Mouse (Mus musculus) CD4-positive, CD25-positive, alpha-beta regulatory T cell, adult 2 months (primary cell): ENCODE measurements around the gene 4933416C03Rik.

Experiments used
- DNase-seq: peaks from one replicate; pipeline ENCODE4 v3.0.0-alpha.2; 2012; ENCODE audit warnings: low read depth, low spot score

4933416C03Rik gene

GRCm38 (mm10) chr10:116113867-116114474, at the start of gene 4933416C03Rik:
Gene 4933416C03Rik (minus strand): TSS chr10:116113917.
- no peak for DNase-seq

- DNase-seq = no peak
Measured at GRCm38 (mm10) chr10:116162338-116162737, 48.6 kb upstream of the 4933416C03Rik start.

- no peak for DNase-seq
Measured at GRCm38 (mm10) chr10:116156699-116157098, 43.0 kb upstream of the 4933416C03Rik start.

DNA sequence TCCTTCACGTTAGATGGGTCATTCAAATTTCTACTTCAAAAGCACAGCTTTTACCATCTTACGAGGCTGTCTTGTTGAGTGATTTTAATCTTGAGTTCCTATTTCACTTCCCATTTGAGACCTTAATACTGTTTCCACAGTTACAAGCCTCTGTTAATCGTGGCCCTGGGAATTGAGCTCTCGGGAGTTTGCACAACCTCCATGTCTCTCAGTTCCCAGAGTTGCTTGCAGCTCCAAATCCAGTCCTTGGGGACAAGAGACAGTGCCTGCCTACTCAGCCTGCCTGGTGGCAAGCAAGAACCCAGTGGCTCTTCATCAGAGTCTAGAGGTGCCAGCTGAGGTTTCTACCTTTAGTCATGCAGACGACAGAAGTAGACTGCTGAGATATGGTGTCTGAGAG, 41.0 kb upstream of the 4933416C03Rik start:
- DNase-seq = no peak

GRCm38 (mm10) chr10:116146091-116146490, 32.4 kb upstream of the 4933416C03Rik start:
- no peak for DNase-seq

DNA sequence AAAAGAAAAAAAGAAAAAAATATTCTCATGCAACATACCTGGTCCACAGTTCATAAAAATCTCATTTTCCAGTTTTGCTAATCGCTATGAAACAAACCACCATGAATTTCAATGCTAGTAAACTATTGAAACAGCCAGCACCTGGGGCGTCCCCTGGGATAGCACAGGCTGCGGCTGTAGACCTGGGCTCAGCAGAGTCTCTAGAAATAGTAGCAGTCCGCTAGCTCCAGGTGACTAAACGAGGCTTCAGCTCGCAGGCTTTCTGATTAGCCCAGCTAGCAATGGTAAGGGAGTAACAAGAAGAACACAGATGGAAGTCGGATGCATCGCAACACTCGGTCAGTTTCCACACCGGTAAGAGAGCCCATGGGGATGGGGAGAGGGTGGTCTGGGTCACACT, 30.0 kb upstream of the 4933416C03Rik start:
- DNase-seq = no peak

DNA sequence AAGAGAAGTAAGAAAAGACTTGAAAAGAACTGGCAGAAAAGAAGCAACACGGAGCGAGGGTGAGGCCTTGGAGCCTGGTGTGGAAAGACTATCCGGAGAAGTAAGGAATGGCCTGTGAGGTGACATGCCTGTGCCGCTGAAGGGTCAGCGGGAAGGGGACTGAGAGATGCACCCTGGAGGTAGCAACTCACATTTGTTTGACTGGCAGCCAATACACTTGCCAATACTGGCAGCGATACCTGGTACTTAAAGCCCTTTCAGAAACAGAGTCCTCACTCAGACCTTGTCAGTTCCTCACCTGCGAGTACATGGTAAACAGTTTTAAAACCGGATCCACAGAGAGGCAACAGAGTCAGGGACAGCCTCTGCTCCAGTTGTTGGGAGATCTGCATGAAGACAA, 26.5 kb upstream of the 4933416C03Rik start:
- DNase-seq = no peak

DNA sequence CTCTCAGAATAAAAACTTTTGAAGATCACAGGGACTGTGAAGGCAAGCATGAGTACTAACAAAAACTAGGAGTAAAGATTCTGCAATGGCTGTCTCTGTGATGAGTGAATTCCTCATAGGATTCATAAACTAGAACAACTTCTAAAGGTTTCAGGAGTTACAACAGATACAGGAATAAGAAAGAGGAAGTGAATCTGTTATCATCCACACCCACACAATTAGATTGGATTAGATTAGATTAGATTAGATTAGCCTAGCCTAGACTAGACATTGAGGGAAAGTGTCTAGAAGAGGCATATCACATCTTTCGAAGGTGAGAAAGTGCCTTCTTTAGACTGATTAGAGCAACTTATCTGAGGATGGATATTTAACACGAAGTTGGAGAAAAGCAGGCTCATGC, 21.5 kb upstream of the 4933416C03Rik start:
- no peak for DNase-seq

GRCm38 (mm10) chr10:116132233-116132632, 18.5 kb upstream of the 4933416C03Rik start:
- no peak for DNase-seq

DNA sequence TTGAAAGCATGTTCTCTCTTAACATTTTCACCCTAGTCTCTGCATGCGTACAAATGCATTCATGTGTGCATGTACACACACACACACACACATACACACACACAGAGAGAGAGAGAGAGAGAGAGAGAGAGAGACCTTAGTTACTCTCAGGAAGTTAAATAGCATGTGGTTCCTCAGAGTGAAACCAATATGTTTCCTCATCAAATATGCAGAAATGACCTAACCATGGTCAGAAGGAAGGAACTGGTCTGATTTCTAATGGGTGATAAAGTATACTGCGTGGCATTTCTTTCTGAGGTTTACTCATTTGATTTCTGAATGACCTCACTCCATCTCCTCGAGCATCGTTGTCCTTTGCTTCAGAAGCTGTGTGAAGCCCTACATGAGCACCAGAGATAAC, 17.5 kb upstream of the 4933416C03Rik start:
- DNase-seq = no peak

- DNase-seq = no peak
Measured at GRCm38 (mm10) chr10:116130401-116130800, 16.7 kb upstream of the 4933416C03Rik start.

DNA sequence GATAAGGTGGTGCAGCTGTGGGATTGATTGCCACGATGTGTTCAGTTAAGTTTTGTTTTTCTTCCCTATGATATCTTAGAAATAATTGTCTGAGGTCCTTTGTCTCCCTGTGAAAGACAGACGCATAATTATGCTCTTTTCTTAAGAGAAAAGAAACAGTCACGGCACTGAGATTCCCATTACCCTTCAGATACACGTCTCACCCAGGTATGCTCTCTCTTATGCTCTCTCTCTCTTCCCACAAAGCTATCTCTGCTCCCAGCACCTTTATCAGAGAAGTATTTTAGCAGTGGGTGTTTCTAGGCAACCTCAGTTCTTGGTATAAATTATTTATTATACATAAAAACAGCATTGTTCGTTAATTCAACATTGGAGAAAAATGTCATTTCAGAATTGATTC, 11.6 kb upstream of the 4933416C03Rik start:
- no peak for DNase-seq

DNA sequence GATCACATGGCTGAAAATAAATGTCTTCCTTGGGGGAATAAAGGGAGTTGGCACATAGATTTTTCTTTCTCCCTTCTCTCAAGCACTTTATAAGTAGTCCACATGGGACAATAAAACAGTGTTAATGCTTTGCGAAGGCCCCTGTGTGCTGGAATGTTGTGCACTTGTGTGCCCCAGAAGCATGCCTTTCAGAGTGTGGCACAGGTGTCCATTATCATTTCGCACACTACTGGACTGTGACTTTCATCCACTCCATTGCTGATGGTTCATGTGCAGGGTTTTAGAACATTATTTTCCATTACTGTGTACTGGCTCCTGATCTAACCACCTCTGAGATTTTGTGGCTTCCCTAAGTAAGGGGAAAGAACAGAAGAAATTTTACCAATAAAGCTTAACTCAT, 10.1 kb upstream of the 4933416C03Rik start:
- no peak for DNase-seq

DNA sequence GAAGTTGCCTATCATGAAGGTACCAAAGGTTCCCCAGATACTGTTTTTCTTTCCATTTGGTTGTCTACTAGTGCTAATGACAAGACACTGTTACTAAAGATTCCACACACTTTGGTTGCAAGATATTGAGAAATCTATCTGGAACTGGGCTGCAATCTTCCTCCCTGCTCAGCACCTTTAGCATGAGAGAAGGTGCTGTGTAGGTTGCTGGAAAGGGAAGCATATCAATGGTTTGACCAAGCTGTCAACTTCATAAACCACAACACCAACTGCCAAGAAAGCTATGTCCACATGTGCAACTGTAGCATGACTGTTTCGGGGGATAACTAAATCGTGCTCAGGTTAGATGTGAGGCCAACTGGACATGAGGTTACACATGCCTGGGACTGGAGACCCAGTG, 7.7 kb upstream of the 4933416C03Rik start:
- no peak for DNase-seq

GRCm38 (mm10) chr10:116117060-116117459, 3.3 kb upstream of the 4933416C03Rik start:
- DNase-seq = no peak

DNA sequence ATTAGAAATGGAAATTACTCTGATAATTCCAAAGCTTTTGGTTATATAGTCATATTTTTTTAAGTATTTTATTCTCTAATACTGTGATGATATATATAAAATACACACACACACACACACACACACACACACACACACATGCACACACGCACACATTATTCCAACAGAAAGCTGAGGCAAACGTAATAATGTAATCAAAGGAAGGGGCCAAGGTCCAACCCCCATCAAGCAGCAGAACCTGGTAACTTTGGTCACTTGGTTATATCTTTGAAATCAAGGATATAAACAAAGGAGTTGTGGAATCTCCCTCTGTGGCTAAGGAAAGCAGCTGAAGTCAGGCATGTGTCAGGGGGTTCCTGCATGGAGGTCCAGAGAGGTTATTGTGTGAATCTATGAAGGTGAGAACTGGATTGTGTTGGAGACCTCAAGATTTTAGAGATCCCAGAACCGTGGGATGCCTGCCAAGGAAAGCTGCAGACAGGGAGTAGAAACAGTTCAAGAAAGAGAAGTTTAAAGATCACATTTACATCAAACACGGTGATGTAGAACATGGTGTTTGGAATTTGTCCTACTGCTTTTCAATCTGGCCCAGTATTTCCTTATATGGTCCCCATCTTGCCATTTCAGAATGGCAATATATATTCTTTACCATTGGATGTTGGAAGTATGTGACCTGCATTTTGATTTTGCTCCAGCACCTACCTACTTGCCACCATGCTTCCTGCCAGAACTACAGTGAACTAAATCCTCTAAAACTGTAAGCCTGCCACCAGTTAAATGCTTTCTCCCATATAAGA, 2.4 kb upstream of the 4933416C03Rik start:
- DNase-seq = no peak

DNA sequence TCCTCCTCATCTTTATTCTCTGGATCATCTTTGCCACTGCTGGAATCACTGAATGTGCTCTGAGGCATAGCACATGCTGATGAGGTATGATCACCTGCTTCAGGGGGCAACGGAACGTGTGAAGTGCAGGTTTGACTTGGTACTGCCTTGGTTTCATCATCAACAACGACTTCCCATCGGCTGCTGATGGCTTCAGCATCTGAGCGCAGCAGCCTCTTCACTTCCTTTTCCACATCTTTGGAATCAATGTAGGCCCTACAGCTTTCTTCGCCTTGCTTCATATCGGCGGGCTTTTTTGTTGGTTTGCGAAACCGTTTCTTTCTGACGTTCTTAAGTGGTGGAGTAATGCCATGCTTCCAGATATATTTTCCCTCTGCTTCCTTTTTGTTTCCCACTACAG, 849 bp downstream of the 4933416C03Rik start:
- no peak for DNase-seq

DNA sequence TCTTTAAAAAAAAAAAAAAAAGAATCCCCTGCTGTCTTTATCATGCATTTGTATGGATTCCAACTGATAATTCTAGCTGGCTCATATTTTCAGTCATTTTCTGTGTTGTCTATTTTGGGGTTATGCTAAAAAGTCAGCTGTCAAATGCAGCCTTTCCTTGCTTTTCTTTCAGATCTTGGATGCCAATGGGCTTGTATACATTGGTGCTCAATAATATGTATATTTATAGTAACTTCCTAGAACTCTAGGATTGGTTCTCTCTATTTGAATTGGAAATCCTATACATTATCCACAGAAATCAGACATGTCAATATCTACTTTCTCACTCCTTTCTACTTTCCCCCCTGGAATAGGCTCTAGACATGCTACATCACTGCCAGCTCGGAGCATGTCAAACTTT, 5.0 kb downstream of the 4933416C03Rik start:
- no peak for DNase-seq

DNA sequence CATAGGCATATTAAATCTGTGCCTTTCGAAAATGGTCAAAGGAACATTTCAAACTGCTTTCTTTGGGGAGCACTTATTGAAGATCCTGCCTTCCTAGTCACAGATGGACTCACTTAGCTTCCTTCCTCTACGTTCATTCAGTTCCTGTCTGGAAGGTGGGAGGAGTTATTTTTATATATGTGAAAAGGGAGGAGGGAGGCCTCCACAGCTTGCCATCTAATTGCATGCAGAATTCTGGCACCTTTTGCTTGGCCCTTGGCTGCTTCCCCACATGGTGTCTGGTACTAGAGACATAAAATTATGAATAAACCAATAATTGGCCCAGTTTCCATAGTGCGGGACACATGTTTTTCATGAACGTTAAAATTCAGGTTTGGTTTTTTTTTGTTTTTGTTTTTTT, 5.5 kb downstream of the 4933416C03Rik start:
- DNase-seq = no peak

DNA sequence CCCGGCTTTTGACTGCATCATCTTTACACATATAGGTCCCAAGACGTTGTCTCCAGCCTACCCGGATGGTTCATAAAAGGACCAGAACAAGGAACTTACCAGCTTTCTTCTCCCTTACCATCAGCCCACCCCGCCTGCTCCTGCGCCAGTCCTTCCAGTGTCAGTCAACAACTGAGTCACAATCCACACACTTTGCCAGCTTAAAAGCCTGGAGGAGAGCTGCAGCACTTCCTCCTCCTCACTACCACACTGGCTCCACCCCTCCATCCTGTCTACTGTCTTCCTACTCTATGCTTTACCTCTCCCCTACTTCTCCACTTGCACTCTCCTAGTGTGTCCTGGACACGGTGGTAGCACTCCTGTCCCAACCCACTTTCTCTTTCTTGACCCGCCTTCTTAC, 15.2 kb downstream of the 4933416C03Rik start:
- DNase-seq = no peak

DNA sequence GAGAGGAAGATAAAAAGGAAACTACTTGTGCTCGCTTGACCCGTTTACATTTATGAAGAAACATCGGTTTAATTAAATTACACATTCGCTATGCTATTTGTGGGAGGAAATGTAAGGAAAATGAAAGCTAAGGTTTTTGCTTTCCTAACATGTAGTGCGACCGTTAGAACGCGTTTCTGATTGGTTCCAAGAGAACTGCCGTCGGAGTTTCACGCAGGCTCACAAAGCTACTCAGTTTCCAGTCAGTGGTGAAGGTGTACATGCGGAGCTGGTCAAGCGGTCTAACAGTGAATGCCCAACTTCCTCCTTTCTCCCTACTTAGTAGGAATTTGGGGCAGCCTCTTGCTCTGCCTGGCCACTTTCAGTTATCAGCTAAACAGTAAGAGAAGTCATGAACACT, 17.3 kb downstream of the 4933416C03Rik start:
- no peak for DNase-seq

DNA sequence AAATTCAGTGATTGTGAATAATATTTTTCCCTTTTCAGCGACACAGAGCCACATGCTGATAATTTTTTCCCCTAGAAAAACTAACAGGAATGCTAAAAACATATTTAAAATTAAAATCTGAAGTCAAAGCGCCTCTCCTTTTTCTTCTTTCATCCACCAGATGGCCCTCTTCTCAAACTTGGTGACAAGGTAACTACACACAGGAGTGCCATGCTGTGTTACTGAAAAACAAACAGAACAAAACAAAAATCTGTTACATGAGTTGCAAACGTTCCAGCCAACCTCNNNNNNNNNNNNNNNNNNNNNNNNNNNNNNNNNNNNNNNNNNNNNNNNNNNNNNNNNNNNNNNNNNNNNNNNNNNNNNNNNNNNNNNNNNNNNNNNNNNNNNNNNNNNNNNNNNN, 29.8 kb downstream of the 4933416C03Rik start:
- no peak for DNase-seq

DNA sequence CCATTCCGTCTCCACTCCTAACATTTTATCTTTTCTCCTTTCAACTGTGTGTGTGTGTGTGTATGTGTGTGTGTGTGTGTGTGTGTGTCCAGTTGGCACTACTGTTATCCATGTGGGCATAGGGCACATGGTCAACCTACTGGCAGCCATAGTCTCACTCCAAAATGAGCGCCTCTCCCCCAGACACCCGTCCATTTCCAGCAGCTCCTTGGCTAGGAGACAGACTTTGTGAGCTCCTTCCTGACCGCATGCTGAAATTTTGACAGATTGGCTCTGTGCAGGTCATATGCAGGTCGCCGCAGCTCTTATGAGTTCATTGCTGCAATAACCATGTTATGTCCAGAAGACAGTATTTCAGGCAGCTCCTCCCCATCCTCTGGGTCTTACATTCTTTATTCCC, 32.9 kb downstream of the 4933416C03Rik start:
- DNase-seq = no peak
